Mouse (Mus musculus) testis, adult 2 months (tissue): ENCODE data around the gene Pkp3. TPM values are rescaled to one million over a fixed set of nuclear protein-coding genes. Genes with fewer than 3 reads are reported as not detected.

Experiments
- H3K27ac ChIP-seq: fragments of 200-500 bp; 2 replicates; pipeline ENCODE4 v1.5.1; 2012; ENCODE audit warnings: low read depth, low read length; ENCODE audit not compliant: control insufficient read depth, insufficient read depth
- H3K27me3 ChIP-seq: fragments of 200-500 bp; 2 replicates; pipeline ENCODE4 v1.6.1; 2012; ENCODE audit warnings: mild to moderate bottlenecking, low read length, moderate library complexity; ENCODE audit not compliant: control insufficient read depth, insufficient read depth
- H3K36me3 ChIP-seq: fragments of 200-500 bp; 2 replicates; pipeline ENCODE4 v1.6.1; 2012; ENCODE audit warnings: mild to moderate bottlenecking, low read length; ENCODE audit not compliant: control insufficient read depth, insufficient read depth
- H3K4me1 ChIP-seq: fragments of 200-500 bp; 2 replicates; pipeline ENCODE4 v1.6.1; 2012; ENCODE audit warnings: low read length; ENCODE audit not compliant: control insufficient read depth, insufficient read depth
- H3K4me3 ChIP-seq: fragments of 200-500 bp; 2 replicates; pipeline ENCODE4 v1.5.1; 2012; ENCODE audit warnings: low read depth, mild to moderate bottlenecking, low read length, moderate library complexity, mixed read lengths; ENCODE audit not compliant: control insufficient read depth
- CTCF ChIP-seq: fragments of 200-500 bp; IDR thresholded peaks from 2 replicates; pipeline ENCODE4 v1.5.1; 2012; ENCODE audit warnings: low read depth, mild to moderate bottlenecking, inconsistent platforms, low read length, moderate library complexity; ENCODE audit not compliant: control insufficient read depth, insufficient read depth, insufficient replicate concordance
- POLR2A ChIP-seq: fragments of 200-500 bp; IDR thresholded peaks from 2 replicates; pipeline ENCODE4 v1.6.1; 2012; ENCODE audit warnings: low read depth, mild to moderate bottlenecking, inconsistent platforms, low read length, moderate library complexity; ENCODE audit not compliant: control insufficient read depth
- polyA plus RNA-seq: library from polyadenylated mRNA; depleted of rRNA; stranded (reverse); fragments of >200 nt; gene quantifications from 2 replicates; pipeline ENCODE4 v1.2.3, GENCODE M21; 2012

The Pkp3 gene
- polyA plus RNA-seq, 1 experiment, result 0.83 TPM

- Histone ChIP-seq H3K4me1 (peaks cover 3% of the 10 kb centered on the region; the same call in 1 of the 2 replicates), H3K36me3 (no peaks in the 10 kb centered on the region), H3K27ac (no peak overlapping the region), H3K4me3 (no peak overlapping the region), H3K27me3 (no peaks in the 10 kb centered on the region)
- TF ChIP-seq POLR2A, result no peak
- TF ChIP-seq CTCF, result no peak
Measured at GRCm38 (mm10) chr7:141039386-141040107, 38.5 kb upstream of the Pkp3 start.

GRCm38 (mm10) chr7:141040867-141041606, 37.0 kb upstream of the Pkp3 start:
- no peak for TF ChIP-seq POLR2A
- peaks cover 3% of the 10 kb centered on the region; the same call in 1 of the 2 replicates for H3K4me1 ChIP-seq
- no peaks in the 10 kb centered on the region for H3K36me3 ChIP-seq
- no peak overlapping the region for H3K27ac ChIP-seq
- H3K27me3 ChIP-seq, result no peaks in the 10 kb centered on the region
- no peak overlapping the region for H3K4me3 ChIP-seq

- Histone ChIP-seq H3K4me1 (peaks cover 3% of the 10 kb centered on the region; the same call in 1 of the 2 replicates), H3K27ac (0 out of 2 replicates have a peak overlapping the region, but pooled peaks have one; percentile 23)
- TF ChIP-seq CTCF (no peak), POLR2A (no peak)
Measured at GRCm38 (mm10) chr7:141041661-141042060, 36.4 kb upstream of the Pkp3 start.

GRCm38 (mm10) chr7:141042539-141042938, 35.5 kb upstream of the Pkp3 start:
- TF ChIP-seq POLR2A, result no peak
- no peak for TF ChIP-seq CTCF
- no peaks in the 10 kb centered on the region for H3K36me3 ChIP-seq
- H3K4me3 ChIP-seq, result no peak overlapping the region
- peaks cover 3% of the 10 kb centered on the region; the same call in 1 of the 2 replicates for H3K4me1 ChIP-seq
- H3K27me3 ChIP-seq, result no peaks in the 10 kb centered on the region
- H3K27ac ChIP-seq, result no peak overlapping the region

More at GRCm38 (mm10) chr7:141041661-141042060, 36.4 kb upstream of the Pkp3 start:
- Histone ChIP-seq H3K27me3 (no peaks in the 10 kb centered on the region), H3K4me3 (no peak overlapping the region), H3K36me3 (no peaks in the 10 kb centered on the region)

GRCm38 (mm10) chr7:141046931-141047580, 31.0 kb upstream of the Pkp3 start:
- H3K27me3 ChIP-seq, result no peaks in the 10 kb centered on the region
- no peak overlapping the region for H3K4me3 ChIP-seq
- H3K27ac ChIP-seq, result peak overlapping the region; percentile 46
- H3K36me3 ChIP-seq, result no peaks in the 10 kb centered on the region
- no peak for TF ChIP-seq POLR2A
- no peak for TF ChIP-seq CTCF
- H3K4me1 ChIP-seq, result peaks cover 7% of the 10 kb centered on the region

GRCm38 (mm10) chr7:141047581-141048225, 30.3 kb upstream of the Pkp3 start:
- no peak for TF ChIP-seq POLR2A
- no peak for TF ChIP-seq CTCF
- no peaks in the 10 kb centered on the region for H3K36me3 ChIP-seq
- H3K4me3 ChIP-seq, result peak overlapping the region; percentile 36
- H3K27ac ChIP-seq, result peak overlapping the region; percentile 46; the same call in 1 of the 2 replicates
- H3K27me3 ChIP-seq, result no peaks in the 10 kb centered on the region
- peaks cover 7% of the 10 kb centered on the region for H3K4me1 ChIP-seq
